Comparison of ENCODE assay signal across 25 mouse cellular contexts in the genomic region with DNA sequence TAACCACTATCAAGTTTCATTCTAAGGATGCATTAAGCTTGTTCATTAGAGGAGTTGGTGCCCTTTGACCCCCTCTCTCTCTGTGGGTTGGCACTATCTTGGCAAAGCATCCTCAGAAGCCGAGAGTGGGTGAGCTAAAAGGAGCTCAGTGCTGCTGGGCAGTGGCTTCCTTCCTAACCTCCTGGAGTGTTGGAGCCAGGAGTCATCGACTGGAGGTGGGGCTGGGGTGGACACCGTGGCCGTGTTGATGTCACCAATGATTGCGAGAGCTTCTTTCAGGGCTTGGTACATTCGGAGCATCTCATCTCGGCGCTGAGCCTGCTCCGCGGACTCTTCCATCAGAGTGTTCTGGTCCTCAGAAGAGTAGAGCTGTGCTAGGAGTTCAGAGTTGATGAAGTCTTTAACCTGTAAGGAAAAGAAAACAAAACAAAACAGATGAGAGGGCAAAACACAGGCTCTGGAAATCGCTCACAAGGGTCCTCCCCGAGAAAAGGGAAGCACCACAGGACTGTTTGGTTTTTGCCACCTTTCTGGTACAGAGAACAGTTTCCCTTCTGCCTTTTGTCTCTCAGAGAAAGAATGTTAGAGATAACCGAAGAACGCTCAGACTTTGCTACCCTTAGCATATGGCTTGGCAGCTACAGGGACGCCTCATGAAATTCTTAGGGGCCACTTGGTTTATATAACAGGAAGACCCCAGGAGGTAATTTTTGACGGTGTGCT. TPM values are rescaled to one million over a fixed set of nuclear protein-coding genes. Genes with fewer than 3 reads are reported as not detected.
DNase-seq lines count a peak whose midpoint lies in the region; ATAC-seq and TF ChIP-seq lines count a peak whose summit lies in the region.
"Had no signal": no experiment of that assay in that cellular context is flagged by ENCODE, and none has a peak within 500 bp of the region (broad histone marks: within the 10 kb centered on the region; RNA-seq: fewer than 3 reads in every experiment).

No protein-coding gene starts in this region.

- intact Hi-C loops in heart, adult 2 months (cut with DNase I) = no loop called here

- ATAC-seq in forebrain, embryonic 11.5 days (replicated peaks; ENCODE audit: low FRiP score) = no peak
- ATAC-seq in heart, embryonic 16.5 days (replicated peaks; ENCODE audit: extremely low read depth, insufficient read depth, low FRiP score) = no peak
- ATAC-seq in embryonic facial prominence, embryonic 12.5 days (ENCODE audit: insufficient number of reproducible peaks, insufficient read depth, low FRiP score, low TSS enrichment) = no peak
- no peak for ATAC-seq in limb, embryonic 13.5 days (ENCODE audit: low FRiP score, low read depth)
- ATAC-seq: forebrain, embryonic 14.5 days; intestine, embryonic 16.5 days had no signal

- no peaks in the 10 kb centered on the region for H3K9me3 ChIP-seq in forebrain, embryonic 10.5 days
- H3K9me3 ChIP-seq in forebrain, embryonic 11.5 days (ENCODE audit: control insufficient read depth, low read length) = no peaks in the 10 kb centered on the region
- no peaks in the 10 kb centered on the region for H3K9me3 ChIP-seq in heart, embryonic 16.5 days (replicated peaks; ENCODE audit: control insufficient read depth, low read length)
- H3K9me3 ChIP-seq in embryonic facial prominence, embryonic 12.5 days = no peaks in the 10 kb centered on the region
- H3K9me3 ChIP-seq in limb, embryonic 13.5 days = no peaks in the 10 kb centered on the region
- H3K9me3 ChIP-seq: hindbrain, embryonic 15.5 days had no signal

- WGBS in forebrain, embryonic 10.5 days = 82% methylated on average over 16 of the region's 16 CpGs
- WGBS in forebrain, embryonic 11.5 days = 79% methylated on average over 16 of the region's 16 CpGs
- WGBS in heart, embryonic 16.5 days = 37% methylated on average over 16 of the region's 16 CpGs
- 42% methylated on average over 16 of the region's 16 CpGs for WGBS in heart, adult 2 months
- 75% methylated on average over 16 of the region's 16 CpGs for WGBS in embryonic facial prominence, embryonic 12.5 days
- WGBS in limb, embryonic 13.5 days = 74% methylated on average over 16 of the region's 16 CpGs

- no peaks in the 10 kb centered on the region for H3K79me2 ChIP-seq in heart, adult 2 months (replicated peaks; ENCODE audit: control insufficient read depth, insufficient read depth, low read length)

- no peak for TF ChIP-seq POLR2A in heart, adult 2 months (IDR thresholded peaks at IDR 0.05; ENCODE audit: insufficient read depth, low read depth, low read length)

- H3K4me1 ChIP-seq in forebrain, embryonic 10.5 days = peaks cover 53% of the 10 kb centered on the region
- no peaks in the 10 kb centered on the region; the same call in 1 of the 2 replicates for H3K4me1 ChIP-seq in forebrain, embryonic 11.5 days (replicated peaks; ENCODE audit: control insufficient read depth, insufficient read depth, low read length)
- peaks cover 20% of the 10 kb centered on the region for H3K4me1 ChIP-seq in heart, embryonic 16.5 days (ENCODE audit: control insufficient read depth, insufficient read depth, low read length)
- H3K4me1 ChIP-seq in heart, adult 2 months (ENCODE audit: control insufficient read depth, insufficient read depth, low read length) = no peaks in the 10 kb centered on the region; the same call in 1 of the 2 replicates
- H3K4me1 ChIP-seq in embryonic facial prominence, embryonic 12.5 days = peaks cover 60% of the 10 kb centered on the region
- H3K4me1 ChIP-seq in limb, embryonic 13.5 days = peaks cover 81% of the 10 kb centered on the region
- H3K4me1 ChIP-seq: hindbrain, embryonic 15.5 days had no signal

- no peaks in the 10 kb centered on the region for H3K27me3 ChIP-seq in forebrain, embryonic 10.5 days (ENCODE audit: poor library complexity, severe bottlenecking)
- H3K27me3 ChIP-seq in forebrain, embryonic 11.5 days (ENCODE audit: control insufficient read depth, insufficient read depth, low read length) = no peaks in the 10 kb centered on the region
- no peaks in the 10 kb centered on the region for H3K27me3 ChIP-seq in heart, embryonic 16.5 days (ENCODE audit: control insufficient read depth, insufficient read depth, low read length)
- no peaks in the 10 kb centered on the region for H3K27me3 ChIP-seq in heart, adult 2 months (ENCODE audit: control insufficient read depth, insufficient read depth, low read length)
- H3K27me3 ChIP-seq in embryonic facial prominence, embryonic 12.5 days = no peaks in the 10 kb centered on the region
- no peaks in the 10 kb centered on the region for H3K27me3 ChIP-seq in limb, embryonic 13.5 days
- H3K27me3 ChIP-seq: CH12.LX; hindbrain, embryonic 15.5 days had no signal

- no peak overlapping the region for H3K4me2 ChIP-seq in forebrain, embryonic 11.5 days (ENCODE audit: low read depth, low read length, severe bottlenecking)
- H3K4me2 ChIP-seq in heart, embryonic 16.5 days (ENCODE audit: low read depth, low read length) = peak overlapping the region; percentile 18
- no peak overlapping the region for H3K4me2 ChIP-seq in embryonic facial prominence, embryonic 12.5 days (replicated peaks)
- H3K4me2 ChIP-seq in limb, embryonic 13.5 days (replicated peaks) = no peak overlapping the region
- H3K4me2 ChIP-seq: hindbrain, embryonic 15.5 days; midbrain, embryonic 11.5 days had no signal

- no peak for TF ChIP-seq CTCF in heart, adult 2 months (IDR thresholded peaks at IDR 0.05)

- H3K4me3 ChIP-seq in forebrain, embryonic 10.5 days = no peak overlapping the region
- no peak overlapping the region for H3K4me3 ChIP-seq in forebrain, embryonic 11.5 days (ENCODE audit: low read depth, low read length)
- H3K4me3 ChIP-seq in heart, embryonic 16.5 days (ENCODE audit: low read length) = no peak overlapping the region
- H3K4me3 ChIP-seq in heart, adult 2 months = no peak overlapping the region
- no peak overlapping the region for H3K4me3 ChIP-seq in embryonic facial prominence, embryonic 12.5 days
- H3K4me3 ChIP-seq in limb, embryonic 13.5 days = no peak overlapping the region
- H3K4me3 ChIP-seq: hindbrain, embryonic 15.5 days; left cerebral cortex, adult 2 months had no signal

- no peak for DNase-seq in forebrain, embryonic 10.5 days (ENCODE audit: extremely low spot score, low spot score)
- DNase-seq in forebrain, embryonic 11.5 days (ENCODE audit: low spot score) = no peak
- DNase-seq in heart, adult 2 months = no peak
- no peak for DNase-seq in cerebellum, adult 9-11 months
- DNase-seq in layer of hippocampus, postnatal 10 days (ENCODE audit: low spot score in 2 of 2) = no peak
- DNase-seq: adrenal gland, adult 8-10 months; cerebellum, adult 11 months; cerebellum, postnatal 36 days; gastrocnemius, postnatal 25 days; kidney, postnatal 14 days; liver; lung, adult 18-20 months; right cerebral cortex, postnatal 25 days; thymus, postnatal 25 days had no signal

- H3K36me3 ChIP-seq in forebrain, embryonic 10.5 days (replicated peaks) = no peaks in the 10 kb centered on the region
- no peaks in the 10 kb centered on the region for H3K36me3 ChIP-seq in forebrain, embryonic 11.5 days (ENCODE audit: control insufficient read depth, insufficient read depth, low read length)
- H3K36me3 ChIP-seq in heart, embryonic 16.5 days (ENCODE audit: control insufficient read depth, insufficient read depth) = no peaks in the 10 kb centered on the region
- H3K36me3 ChIP-seq in heart, adult 2 months (ENCODE audit: control insufficient read depth, insufficient read depth, low read length) = no peaks in the 10 kb centered on the region
- no peaks in the 10 kb centered on the region for H3K36me3 ChIP-seq in embryonic facial prominence, embryonic 12.5 days
- H3K36me3 ChIP-seq in limb, embryonic 13.5 days = peaks cover 3% of the 10 kb centered on the region; the same call in 1 of the 2 replicates

- TF ChIP-seq EP300 in heart, adult 2 months (IDR thresholded peaks at IDR 0.05; ENCODE audit: insufficient read depth, low read depth, low read length) = no peak

- H3K27ac ChIP-seq in forebrain, embryonic 10.5 days = 0 out of 2 replicates have a peak overlapping the region, but pooled peaks have one; percentile 51
- no peak overlapping the region for H3K27ac ChIP-seq in forebrain, embryonic 11.5 days (ENCODE audit: low read depth, low read length)
- H3K27ac ChIP-seq in heart, embryonic 16.5 days (ENCODE audit: low read length) = no peak overlapping the region
- H3K27ac ChIP-seq in heart, adult 2 months = no peak overlapping the region
- peak overlapping the region; percentile 52 for H3K27ac ChIP-seq in embryonic facial prominence, embryonic 12.5 days
- peak overlapping the region; percentile 61; the same call in 1 of the 2 replicates for H3K27ac ChIP-seq in limb, embryonic 13.5 days
- H3K27ac ChIP-seq: hindbrain, embryonic 15.5 days; left cerebral cortex, adult 2 months had no signal

- no peak overlapping the region for H3K9ac ChIP-seq in forebrain, embryonic 11.5 days (ENCODE audit: low read length)
- no peak overlapping the region for H3K9ac ChIP-seq in heart, embryonic 16.5 days (ENCODE audit: low read length)
- H3K9ac ChIP-seq in heart, adult 2 months (ENCODE audit: low read depth, low read length) = no peak overlapping the region
- no peak overlapping the region for H3K9ac ChIP-seq in embryonic facial prominence, embryonic 12.5 days
- H3K9ac ChIP-seq in limb, embryonic 13.5 days = no peak overlapping the region
- H3K9ac ChIP-seq: hindbrain, embryonic 15.5 days had no signal

RNA-seq across cellular contexts. Expression of gene 4930558K02Rik, which starts 32.2 kb away (rescaled TPM):
- polyA plus RNA-seq in forebrain, embryonic 10.5 days (2016; fragmentation: Nextera tagmentation; extraction: Ambion mirVana) = not detected in 2 replicates
- polyA plus RNA-seq in forebrain, embryonic 11.5 days (2014; fragmentation: Nextera tagmentation; extraction: Ambion mirVana) = not detected in 2 replicates
- polyA plus RNA-seq in heart, embryonic 16.5 days (2015; fragmentation: Nextera tagmentation; extraction: Ambion mirVana) = not detected in 2 replicates
- not detected for total RNA-seq in heart, adult 2 months (2021)
- polyA plus RNA-seq in heart, adult 2 months (2012; rRNA removed) = not detected in 2 replicates
- polyA plus RNA-seq in embryonic facial prominence, embryonic 12.5 days (2016; fragmentation: Nextera tagmentation; extraction: Ambion mirVana) = not detected in 2 replicates
- polyA plus RNA-seq in limb, embryonic 13.5 days (2015; fragmentation: Nextera tagmentation; extraction: Ambion mirVana) = 0.26 TPM in 1 of 2 replicates, not detected in the other
- total RNA-seq in layer of hippocampus, postnatal 10 days (2021) = under 1 TPM in 1 of 2 experiments, not detected in 1; 0.37 TPM
- total RNA-seq: adrenal gland, adult 8-10 months; CH12.LX; gastrocnemius, postnatal 25 days; layer of hippocampus, adult 8-10 months; left cerebral cortex, adult 2 months had no signal
- polyA plus RNA-seq: brain, embryonic 14.5 days; intestine, embryonic 16.5 days; midbrain, embryonic 11.5 days had no signal

RNA-seq across cellular contexts. Expression of gene Pigc, which starts 42.7 kb away (rescaled TPM):
- polyA plus RNA-seq in forebrain, embryonic 10.5 days (2016; fragmentation: Nextera tagmentation; extraction: Ambion mirVana) = 21.0 and 25.0 TPM in 2 replicates
- 30.1 and 30.6 TPM in 2 replicates for polyA plus RNA-seq in forebrain, embryonic 11.5 days (2014; fragmentation: Nextera tagmentation; extraction: Ambion mirVana)
- 27.0 and 31.7 TPM in 2 replicates for polyA plus RNA-seq in heart, embryonic 16.5 days (2015; fragmentation: Nextera tagmentation; extraction: Ambion mirVana)
- 10 to 100 TPM; 11.3 to 11.5 TPM for total RNA-seq in heart, adult 2 months (2021)
- polyA plus RNA-seq in heart, adult 2 months (2012; rRNA removed) = 11.6 and 19.7 TPM in 2 replicates
- 44.1 and 48.3 TPM in 2 replicates for polyA plus RNA-seq in embryonic facial prominence, embryonic 12.5 days (2016; fragmentation: Nextera tagmentation; extraction: Ambion mirVana)
- polyA plus RNA-seq in limb, embryonic 13.5 days (2015; fragmentation: Nextera tagmentation; extraction: Ambion mirVana) = 53.9 and 57.3 TPM in 2 replicates
- 10 to 100 TPM; 15.4 to 18.0 TPM for total RNA-seq in layer of hippocampus, postnatal 10 days (2021)

Comparison
In these comparisons a context has a peak if more than half of its experiments do, and no peak if none do; other contexts are left out.
1. H3K27ac ChIP-seq: peak in forebrain, embryonic 10.5 days (single experiment), embryonic facial prominence, embryonic 12.5 days (single experiment) and limb, embryonic 13.5 days (single experiment); none in forebrain, embryonic 11.5 days (single experiment), heart, embryonic 16.5 days (single experiment) and heart, adult 2 months (single experiment).